Mouse (Mus musculus): ENCODE results near the gene Zfp580.

Zfp580 gene

DNA sequence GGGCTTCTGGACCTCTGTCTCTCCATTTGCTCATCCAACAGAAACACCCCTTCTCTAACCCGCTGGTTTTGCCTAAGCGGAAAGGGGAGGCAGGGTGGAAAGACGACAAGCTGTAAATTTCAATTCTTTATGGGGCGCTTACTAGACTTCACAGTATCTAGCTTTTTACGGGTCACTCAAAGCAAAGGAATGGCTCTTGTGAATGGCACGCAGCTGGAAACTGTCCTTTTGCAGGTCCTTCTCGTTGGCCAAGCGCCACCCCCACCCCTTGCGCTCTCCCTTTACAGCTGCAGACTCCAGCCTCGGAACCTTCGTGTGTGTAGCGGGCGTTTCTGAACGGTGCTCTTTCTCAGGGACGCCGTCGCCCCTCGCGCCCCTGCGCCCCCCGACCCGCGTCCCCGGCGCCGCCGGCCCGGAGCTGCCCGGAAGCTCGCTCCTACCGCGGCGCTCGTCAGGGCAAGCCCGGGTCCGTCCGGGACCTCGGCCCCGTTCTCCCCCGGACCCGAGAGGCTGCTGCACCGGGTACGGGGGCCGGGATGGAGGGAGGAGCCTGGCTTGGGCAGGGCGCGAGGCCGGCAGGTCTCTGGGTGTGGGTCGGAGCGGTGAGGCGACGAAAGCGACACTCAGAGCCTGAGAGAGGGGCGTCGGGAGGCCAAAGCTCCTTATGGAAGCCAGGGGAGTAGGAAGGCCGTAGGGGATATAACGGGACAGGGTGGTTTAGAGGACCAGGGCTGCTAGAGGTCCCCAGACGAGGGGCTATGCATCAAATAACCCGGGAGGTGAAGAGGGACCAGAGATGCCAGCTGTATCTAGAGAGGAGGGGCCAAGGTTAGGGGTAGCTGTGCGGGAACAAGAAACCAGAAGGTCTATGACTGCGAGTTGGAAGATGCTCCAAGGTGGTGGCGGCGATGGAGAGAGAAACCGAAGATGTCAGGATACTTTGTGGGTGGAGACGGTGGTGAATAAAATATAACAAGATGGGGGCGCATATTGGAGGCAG is at the start of gene Zfp580:
Gene Zfp580 (plus strand): TSS at position 346 of the 1,000 bp plus-strand sequence.
- WGBS: under 1% methylated on average over 65 of the region's 65 CpGs

DNA sequence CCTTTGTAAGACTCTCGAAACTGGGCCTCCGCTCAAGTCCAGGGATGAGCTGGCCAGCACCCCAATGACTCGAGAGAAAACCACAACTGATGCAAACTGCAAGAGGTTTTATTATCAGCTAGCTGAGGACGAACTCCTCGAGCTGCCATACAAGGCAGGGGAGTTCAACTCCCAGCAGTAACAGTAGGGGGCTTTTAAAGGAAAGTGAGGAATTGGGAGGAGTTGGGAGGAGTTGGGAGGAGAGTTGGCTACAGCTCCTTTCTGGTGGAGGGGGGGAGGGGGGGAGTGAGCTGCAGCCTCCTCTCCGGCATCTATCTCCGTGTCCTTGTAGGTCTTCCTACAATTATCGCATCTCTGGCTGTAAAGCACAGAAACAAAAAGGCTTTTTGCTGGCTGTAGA is 48.5 kb upstream of the Zfp580 start:
- WGBS: 56% methylated on average over 8 of the region's 8 CpGs

- 98% methylated on average over 26 of the region's 26 CpGs for WGBS
Measured at GRCm38 (mm10) chr7:5008229-5008628, 43.1 kb upstream of the Zfp580 start.

DNA sequence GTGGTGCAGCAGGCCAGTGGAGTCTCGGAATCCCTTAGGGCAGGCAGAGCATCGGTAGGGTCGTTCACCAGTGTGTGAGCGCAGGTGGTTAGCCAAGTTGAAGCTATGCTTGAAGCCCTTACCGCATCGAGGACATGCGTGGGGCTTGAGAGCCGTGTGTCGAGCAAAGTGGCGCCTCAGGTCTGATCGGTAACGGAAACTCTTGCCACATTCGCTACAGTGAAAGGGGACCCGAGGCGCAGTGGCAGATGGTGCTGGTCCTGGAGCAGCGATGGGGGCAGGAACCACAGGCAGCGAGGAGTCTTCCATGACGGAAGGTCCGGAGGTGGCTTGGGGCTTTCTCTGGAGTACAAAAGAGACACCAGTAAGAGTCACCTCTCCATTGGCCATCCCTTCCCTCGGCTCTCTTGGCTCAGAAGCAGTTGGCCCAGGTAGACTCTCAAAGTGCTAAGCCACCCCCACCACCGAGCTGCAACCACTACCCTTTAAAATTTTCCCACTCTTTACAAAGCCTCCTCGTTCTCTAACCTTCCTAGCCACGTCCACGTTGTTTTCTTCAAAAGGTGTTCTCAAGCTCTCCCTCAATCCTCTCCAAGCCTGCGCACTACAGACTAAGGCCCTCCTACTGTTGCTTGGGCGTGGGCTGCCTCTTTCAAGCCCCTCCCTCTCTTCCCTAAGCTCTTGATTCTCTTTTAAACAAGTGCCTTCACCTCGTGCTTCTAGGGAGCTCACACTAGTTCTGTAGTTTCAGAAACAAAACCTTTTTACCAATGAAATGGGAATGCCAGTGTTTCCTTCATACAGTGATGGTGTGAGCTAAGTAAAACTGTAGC is 38.4 kb upstream of the Zfp580 start:
- 90% methylated on average over 27 of the region's 27 CpGs for WGBS

- WGBS: under 1% methylated on average over 42 of the region's 42 CpGs
Measured at GRCm38 (mm10) chr7:5014251-5015117, 36.9 kb upstream of the Zfp580 start, which contains the start of the genes Zfp524 and Fiz1. Gene Zfp524 (plus strand): TSS chr7:5014415. Gene Fiz1 (minus strand): TSS chr7:5014697.

GRCm38 (mm10) chr7:5015118-5016001 is 36.0 kb upstream of the Zfp580 start, which contains the start of gene Gm44973:
Gene Gm44973 (plus strand): TSS chr7:5015496.
- under 1% methylated on average over 75 of the region's 76 CpGs for WGBS

- 45% methylated on average over 3 of the region's 3 CpGs for WGBS
Measured at GRCm38 (mm10) chr7:5016057-5016456, 35.3 kb upstream of the Zfp580 start.

DNA sequence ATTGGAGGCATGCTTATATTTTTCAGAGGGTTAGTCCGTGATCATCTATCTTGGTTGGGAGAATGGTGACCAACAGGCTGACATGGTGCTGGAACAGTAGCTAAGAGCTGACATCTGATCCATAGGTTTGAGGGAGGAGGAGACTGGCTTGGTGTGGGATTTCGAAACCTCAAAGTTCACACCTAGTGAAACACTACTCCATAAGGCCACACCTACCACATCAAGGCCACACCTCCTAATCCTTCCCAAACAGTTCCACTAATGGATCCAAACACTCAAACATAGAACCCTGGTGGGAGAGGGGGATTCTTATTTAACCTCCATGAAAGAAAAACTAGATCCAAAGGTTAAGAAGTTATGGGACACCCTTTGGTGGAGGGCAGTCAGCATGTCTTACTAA is 34.4 kb upstream of the Zfp580 start:
- 99% methylated on average over 2 of the region's 2 CpGs for WGBS

DNA sequence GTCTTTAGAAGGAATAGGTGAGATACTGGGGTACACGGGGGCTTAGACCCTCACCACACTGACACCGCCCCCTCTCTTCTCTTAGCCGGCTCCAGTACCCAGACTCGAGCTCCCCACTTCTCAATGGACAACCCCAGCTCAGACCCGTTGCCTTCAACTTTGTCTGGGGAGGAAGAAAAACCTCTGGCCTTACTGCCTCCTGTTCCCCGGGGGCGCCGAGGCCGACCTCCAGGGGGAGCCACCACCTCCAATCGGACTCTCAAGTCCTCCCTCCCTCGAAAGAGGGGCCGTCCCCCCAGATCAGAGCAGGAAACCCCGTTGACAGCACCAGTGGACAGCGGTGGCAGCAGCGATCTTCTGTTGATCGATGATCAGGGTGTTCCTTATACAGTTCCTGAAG is 34.0 kb upstream of the Zfp580 start:
- WGBS: 94% methylated on average over 16 of the region's 16 CpGs

- WGBS: 97% methylated on average over 21 of the region's 21 CpGs
Measured at GRCm38 (mm10) chr7:5017931-5018330, 33.4 kb upstream of the Zfp580 start.

GRCm38 (mm10) chr7:5019576-5019975 is 31.8 kb upstream of the Zfp580 start:
- 17% methylated on average over 8 of the region's 8 CpGs for WGBS

DNA sequence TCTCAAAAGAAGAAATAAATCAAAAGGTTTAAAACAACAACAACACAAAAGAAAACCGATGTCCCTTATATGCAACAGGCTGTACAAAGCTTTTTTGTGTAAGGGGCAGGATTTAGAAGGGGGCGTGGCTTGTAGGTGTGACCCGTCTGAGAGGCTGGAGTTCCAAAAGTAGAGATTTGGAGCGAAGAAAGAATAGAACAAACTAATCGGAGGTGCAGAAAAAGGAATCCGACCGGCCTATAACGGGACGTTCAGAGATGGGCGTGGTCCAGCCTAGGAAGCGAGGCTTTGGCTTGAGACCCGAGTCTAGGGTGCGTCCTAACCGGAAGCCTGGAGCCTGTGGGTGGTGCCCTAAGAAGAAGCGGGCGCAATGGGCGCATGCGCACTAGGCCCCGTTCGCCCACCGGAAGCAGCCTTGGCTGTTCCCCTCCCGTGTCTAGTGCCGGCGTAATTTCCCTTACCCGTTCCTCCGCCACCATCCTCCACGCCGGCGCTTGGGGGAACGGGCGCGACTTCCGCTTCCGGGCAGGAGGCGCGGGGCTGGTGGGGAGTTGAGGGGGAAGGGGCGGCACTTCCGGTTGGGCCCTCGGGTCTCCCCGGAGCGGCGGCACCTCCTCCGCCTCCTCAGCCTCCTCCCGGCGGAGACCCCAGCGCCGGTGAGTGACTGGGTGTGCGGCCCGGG is 31.2 kb upstream of the Zfp580 start, which contains the start of the genes Zfp865 and Ccdc106:
Gene Zfp865 (plus strand): TSS at position 377 of the 682 bp plus-strand sequence.
Gene Ccdc106 (plus strand): TSS at position 554 of the 682 bp plus-strand sequence.
- under 1% methylated on average over 49 of the region's 49 CpGs for WGBS

- WGBS: 0% methylated on average over 15 of the region's 15 CpGs
Measured at GRCm38 (mm10) chr7:5020685-5021084, 30.7 kb upstream of the Zfp580 start.

DNA sequence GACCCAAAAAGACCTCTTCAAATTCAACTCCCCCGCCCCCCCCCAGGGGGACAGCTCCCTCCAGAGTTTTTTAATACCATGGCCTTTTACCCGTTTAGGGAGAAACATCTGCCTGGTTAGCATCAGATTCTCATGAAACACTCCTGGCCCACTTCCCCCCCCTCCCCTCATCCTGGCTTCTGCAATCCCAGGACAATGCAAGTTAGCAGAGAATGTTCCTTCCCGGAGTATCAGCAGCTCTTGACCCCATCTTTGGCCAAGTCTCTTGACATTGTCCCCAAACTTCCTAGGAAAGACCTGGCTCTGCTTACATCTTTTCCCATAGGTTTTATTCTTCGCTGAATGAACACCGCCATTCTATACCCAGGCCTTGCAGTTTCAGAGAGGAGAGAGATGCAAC is 30.1 kb upstream of the Zfp580 start:
- 41% methylated on average over 5 of the region's 5 CpGs for WGBS

DNA sequence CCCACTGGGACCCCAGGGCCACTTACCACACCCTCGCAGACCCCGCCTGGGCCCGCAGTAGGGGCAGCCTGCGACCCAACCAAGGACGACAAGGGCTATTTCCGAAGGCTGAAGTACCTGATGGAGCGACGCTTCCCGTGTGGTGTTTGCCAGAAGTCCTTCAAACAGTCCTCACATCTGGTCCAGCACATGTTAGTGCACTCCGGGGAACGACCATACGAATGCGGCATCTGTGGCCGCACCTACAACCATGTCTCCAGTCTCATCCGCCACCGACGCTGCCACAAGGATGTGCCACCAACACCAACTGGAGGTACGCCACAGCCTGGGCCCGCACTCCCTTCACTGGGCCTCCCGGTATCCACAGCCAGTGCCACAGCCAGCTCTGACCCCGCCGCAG is 21.8 kb upstream of the Zfp580 start:
- WGBS: 96% methylated on average over 22 of the region's 22 CpGs

DNA sequence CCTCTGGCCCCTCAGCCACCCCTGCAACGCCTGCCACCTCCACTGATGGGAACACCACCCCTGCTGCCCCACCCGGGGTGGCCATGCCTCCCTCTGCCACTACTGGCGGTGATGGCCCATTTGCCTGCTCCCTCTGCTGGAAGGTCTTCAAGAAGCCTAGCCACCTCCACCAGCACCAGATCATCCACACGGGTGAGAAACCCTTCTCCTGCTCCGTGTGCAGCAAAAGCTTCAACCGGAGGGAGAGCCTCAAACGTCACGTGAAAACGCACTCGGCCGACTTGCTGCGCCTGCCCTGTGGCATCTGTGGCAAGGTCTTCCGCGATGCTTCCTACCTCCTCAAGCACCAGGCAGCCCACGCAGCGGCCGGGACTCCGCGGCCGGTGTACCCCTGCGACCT is 21.4 kb upstream of the Zfp580 start:
- 95% methylated on average over 21 of the region's 21 CpGs for WGBS

GRCm38 (mm10) chr7:5030554-5031275 is 20.6 kb upstream of the Zfp580 start:
- WGBS: 90% methylated on average over 63 of the region's 63 CpGs

DNA sequence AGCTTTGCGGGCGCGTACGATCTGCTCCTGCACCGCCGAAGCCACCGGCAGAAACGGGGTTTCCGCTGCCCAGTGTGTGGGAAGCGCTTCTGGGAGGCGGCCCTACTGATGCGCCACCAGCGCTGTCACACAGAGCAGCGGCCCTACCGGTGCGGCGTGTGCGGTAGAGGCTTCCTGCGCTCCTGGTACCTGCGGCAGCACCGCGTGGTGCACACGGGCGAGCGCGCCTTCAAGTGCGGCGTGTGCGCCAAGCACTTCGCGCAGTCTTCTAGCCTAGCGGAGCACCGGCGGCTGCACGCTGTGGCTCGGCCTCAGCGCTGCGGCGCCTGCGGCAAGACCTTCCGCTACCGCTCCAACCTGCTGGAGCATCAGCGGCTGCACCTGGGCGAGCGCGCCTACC is 19.8 kb upstream of the Zfp580 start:
- 84% methylated on average over 46 of the region's 46 CpGs for WGBS

- 86% methylated on average over 3 of the region's 3 CpGs for WGBS
Measured at GRCm38 (mm10) chr7:5033818-5034217, 17.5 kb upstream of the Zfp580 start, which contains the start of gene 4632433K11Rik. Gene 4632433K11Rik (plus strand): TSS chr7:5034118.
